Mouse (Mus musculus) forebrain, embryonic 11.5 days (tissue): ENCODE data around the gene Phactr4. TPM values are rescaled to one million over a fixed set of nuclear protein-coding genes. Genes with fewer than 3 reads are reported as not detected.
A peak's percentile ranks its signal among the peaks of the same experiment; 100 is the strongest.

Experiments used
- ATAC-seq: fragments of 200-750 bp; cut with Nextera tagmentation; replicated peaks from 2 replicates; pipeline ENCODE4 v1.8.0; 2017; ENCODE audit warnings: moderate TSS enrichment; ENCODE audit not compliant: low FRiP score
- DNase-seq: peaks from one replicate; pipeline ENCODE4 v3.0.0-alpha.2; 2017; ENCODE audit warnings: low spot score
- H3K27ac ChIP-seq: fragments of 300-500 bp; sonication (generic); 2 replicates; pipeline ENCODE4 v1.5.1; 2014; ENCODE audit warnings: low read depth, low read length
- H3K27me3 ChIP-seq: fragments of 300-500 bp; sonication (generic); 2 replicates; pipeline ENCODE4 v1.6.1; 2014; ENCODE audit warnings: mild to moderate bottlenecking, low read length, mixed read lengths; ENCODE audit not compliant: control insufficient read depth, insufficient read depth
- H3K36me3 ChIP-seq: fragments of 300-500 bp; sonication (generic); 2 replicates; pipeline ENCODE4 v1.6.1; 2014; ENCODE audit warnings: mild to moderate bottlenecking, low read length, moderate library complexity, mixed read lengths; ENCODE audit not compliant: control insufficient read depth, insufficient read depth
- H3K4me1 ChIP-seq: fragments of 300-500 bp; sonication (generic); replicated peaks from 2 replicates; pipeline ENCODE4 v1.6.1; 2014; ENCODE audit warnings: low read length, mixed read lengths; ENCODE audit not compliant: control insufficient read depth, insufficient read depth
- H3K4me2 ChIP-seq: fragments of 300-500 bp; sonication (generic); 2 replicates; pipeline ENCODE4 v1.6.1; 2014; ENCODE audit warnings: low read depth, mild to moderate bottlenecking, low read length, moderate library complexity, mixed read lengths; ENCODE audit not compliant: severe bottlenecking
- H3K4me3 ChIP-seq: fragments of 300-500 bp; sonication (generic); 2 replicates; pipeline ENCODE4 v1.5.1; 2014; ENCODE audit warnings: low read depth, low read length
- H3K9ac ChIP-seq: fragments of 300-500 bp; sonication (generic); 2 replicates; pipeline ENCODE4 v1.6.1; 2014; ENCODE audit warnings: low read length
- H3K9me3 ChIP-seq: fragments of 300-500 bp; sonication (generic); 2 replicates; pipeline ENCODE4 v1.6.1; 2016; ENCODE audit warnings: low read length, mixed read lengths; ENCODE audit not compliant: control insufficient read depth
- WGBS: fragments of 180-500 bp; shearing (Covaris S2); extraction: QIAGEN DNeasy Blood & Tissue Kit; methylation state at CpG from one replicate; pipeline ENCODE4 v1.1.7; 2014; 5-methylcytosine and 5-hydroxymethylcytosine counted together
- polyA plus RNA-seq: library from polyadenylated mRNA; unstranded; fragments of >200 nt; fragmentation: Nextera tagmentation; extraction: Ambion mirVana; gene quantifications from 2 replicates; pipeline ENCODE4 v1.2.1, GENCODE M21; 2014

Gene Phactr4
- polyA plus RNA-seq, 1 experiment from 2014 or later = 29.3 TPM

DNA sequence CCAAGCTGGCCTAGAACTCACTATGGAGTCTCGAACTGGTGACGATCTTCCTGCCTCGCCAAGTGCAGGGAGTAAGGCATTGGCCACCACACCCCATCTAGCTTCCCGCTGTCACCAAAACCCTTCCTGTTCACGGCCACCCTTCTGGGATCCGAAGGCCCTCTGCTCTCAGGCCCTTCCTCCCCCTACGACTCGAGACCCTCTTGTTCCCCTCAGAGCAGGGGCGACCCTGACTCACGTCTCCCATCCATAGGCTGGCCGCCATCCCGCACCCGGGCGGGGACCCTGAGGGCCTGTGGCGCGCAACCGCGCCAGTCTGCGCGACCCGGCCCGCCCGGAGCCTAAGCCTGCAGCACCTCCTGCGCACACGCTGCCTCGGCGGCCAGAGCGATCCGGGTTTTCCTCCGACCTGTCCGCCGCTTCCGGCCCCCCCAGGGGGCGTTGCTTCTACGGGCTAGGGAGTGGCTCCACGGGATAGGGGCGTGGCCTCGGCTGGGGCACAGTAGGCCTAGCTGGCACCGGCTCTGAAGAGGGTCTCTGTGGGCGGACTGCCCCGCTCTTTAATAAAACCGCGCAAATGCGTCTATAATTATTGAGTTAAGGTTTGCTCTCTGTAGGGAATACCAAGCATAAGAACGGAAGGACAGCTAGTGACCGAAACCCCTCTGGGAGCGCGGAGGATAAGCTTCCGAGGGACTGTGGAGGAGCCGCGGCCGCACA is 93.0 kb downstream of the Phactr4 start, which contains the start of gene Trnau1ap:
Trnau1ap (minus strand) TSS at position 424 of the 720 bp plus-strand sequence.
- Histone ChIP-seq H3K9ac (peak within 1 kb of the TSS; percentile 92), H3K27ac (peak within 1 kb of the TSS; percentile 76), H3K9me3 (no peaks in the 10 kb centered on the region), H3K4me1 (peaks cover 4% of the 10 kb centered on the region), H3K4me3 (peak within 1 kb of the TSS; percentile 70), H3K36me3 (peaks cover 8% of the 10 kb centered on the region; the same call in 1 of the 2 replicates), H3K27me3 (no peaks in the 10 kb centered on the region), H3K4me2 (peak within 1 kb of the TSS; percentile 81)
- WGBS = under 1% methylated on average over 52 of the region's 52 CpGs
- DNase-seq (peak; percentile 97), ATAC-seq (peak; percentile 98)

DNA sequence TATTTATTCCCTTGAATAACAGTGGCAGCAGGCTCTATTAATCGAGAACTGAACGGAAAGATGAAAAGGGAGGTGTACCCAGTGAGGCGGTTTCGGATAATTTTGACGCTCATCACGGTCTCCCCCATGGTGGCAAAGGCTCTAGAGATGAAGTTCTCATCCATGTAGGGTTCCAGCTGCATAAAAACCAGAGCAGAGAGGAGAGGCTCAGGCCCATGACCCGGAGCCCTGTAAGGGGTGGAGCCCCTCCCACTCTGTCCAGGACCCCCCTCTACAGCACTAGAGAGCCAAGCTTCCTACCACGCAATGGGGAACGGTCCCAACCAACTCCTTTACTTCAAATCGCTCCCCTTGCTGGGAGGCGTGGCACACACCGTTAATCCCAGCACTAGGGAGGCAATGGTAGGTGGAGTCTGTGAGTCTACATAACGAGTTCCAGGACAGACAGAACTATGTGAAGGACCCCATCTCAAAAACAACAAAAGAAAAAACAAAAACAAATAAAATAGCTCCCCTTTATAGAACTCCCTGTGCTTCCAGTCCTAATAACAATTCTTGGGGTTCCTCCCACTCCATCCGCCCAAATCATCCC is 93.8 kb downstream of the Phactr4 start:
- Histone ChIP-seq H3K4me3 (peak overlapping the region; percentile 70), H3K36me3 (peaks cover 9% of the 10 kb centered on the region; the same call in 1 of the 2 replicates), H3K27ac (no peak overlapping the region), H3K9ac (peak overlapping the region; percentile 92), H3K4me2 (peak overlapping the region; percentile 81), H3K4me1 (peaks cover 4% of the 10 kb centered on the region), H3K9me3 (no peaks in the 10 kb centered on the region), H3K27me3 (no peaks in the 10 kb centered on the region)
- no peak for DNase-seq
- WGBS = 44% methylated on average over 14 of the region's 14 CpGs
- ATAC-seq = no peak

DNA sequence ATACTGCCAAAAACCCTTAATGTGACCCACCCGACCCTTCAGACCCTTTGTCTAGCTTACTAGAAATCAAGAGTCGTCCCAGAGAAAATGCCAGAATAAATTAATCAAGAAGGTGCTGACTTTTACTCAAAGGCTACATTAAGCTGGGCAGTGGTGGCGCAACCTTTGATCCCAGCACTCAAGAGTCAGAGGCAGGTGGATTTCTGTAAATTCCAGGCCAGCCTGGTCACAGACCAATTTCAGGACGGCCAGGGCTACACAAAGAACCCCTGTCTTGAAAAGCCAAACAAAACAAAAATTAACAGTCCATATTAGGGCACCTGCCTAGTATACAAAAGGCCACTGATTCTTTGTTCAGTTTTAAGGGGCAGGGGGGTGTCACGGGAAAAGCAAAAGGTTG is 95.8 kb downstream of the Phactr4 start:
- Histone ChIP-seq H3K4me3 (no peak overlapping the region), H3K36me3 (peaks cover 6% of the 10 kb centered on the region; the same call in 1 of the 2 replicates), H3K4me2 (no peak overlapping the region), H3K9me3 (no peaks in the 10 kb centered on the region), H3K27ac (no peak overlapping the region), H3K9ac (no peak overlapping the region), H3K4me1 (peaks cover 4% of the 10 kb centered on the region), H3K27me3 (no peaks in the 10 kb centered on the region)
- WGBS = 79% methylated on average over 5 of the region's 5 CpGs
- no peak for ATAC-seq
- no peak for DNase-seq

DNA sequence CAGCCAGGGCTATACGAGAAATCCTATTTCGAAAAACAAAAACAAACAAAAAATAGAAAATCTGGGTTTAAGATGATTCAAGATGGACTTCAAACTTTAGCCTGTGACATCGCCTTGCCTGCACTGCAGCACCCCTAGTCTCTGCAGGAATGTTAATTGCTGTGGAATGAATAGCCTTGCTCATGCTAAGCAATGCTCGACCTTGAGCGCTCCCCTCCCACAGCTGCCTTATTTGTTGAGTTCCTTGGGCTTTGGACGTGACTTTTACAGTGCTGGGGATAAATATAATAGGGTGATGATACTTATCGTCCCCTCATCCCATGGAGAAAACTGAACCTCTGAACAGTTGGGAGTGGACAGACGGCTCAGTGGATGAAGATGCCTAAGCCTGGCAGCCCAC is 106.6 kb downstream of the Phactr4 start:
- Histone ChIP-seq H3K4me1 (no peaks in the 10 kb centered on the region), H3K9me3 (no peaks in the 10 kb centered on the region), H3K36me3 (peaks cover 6% of the 10 kb centered on the region; the same call in 1 of the 2 replicates), H3K4me3 (no peak overlapping the region), H3K4me2 (no peak overlapping the region), H3K27me3 (no peaks in the 10 kb centered on the region), H3K27ac (no peak overlapping the region), H3K9ac (no peak overlapping the region)
- WGBS = 86% methylated on average over 8 of the region's 8 CpGs
- ATAC-seq = no peak
- no peak for DNase-seq

DNA sequence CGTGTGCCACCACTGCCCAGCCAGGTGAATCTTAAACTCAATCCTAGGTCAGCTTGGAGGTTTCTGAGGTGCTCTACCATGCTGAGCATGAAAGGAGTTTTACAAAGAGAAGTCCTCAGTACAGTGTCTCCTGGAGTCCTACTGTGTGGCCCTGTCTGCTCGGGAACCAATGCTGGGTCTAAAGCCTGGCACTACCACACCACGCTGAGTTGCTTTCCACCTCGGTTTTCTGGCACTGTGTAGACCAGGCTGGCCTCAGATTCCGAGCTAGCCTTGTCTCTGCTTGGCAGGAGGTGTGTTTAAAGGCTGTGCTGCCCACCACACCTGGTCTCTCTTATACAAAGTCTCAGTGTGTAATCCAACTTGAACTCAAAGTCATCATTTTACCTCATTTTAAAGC is 109.7 kb downstream of the Phactr4 start:
- no peak for DNase-seq
- Histone ChIP-seq H3K9ac (no peak overlapping the region), H3K36me3 (peaks cover 11% of the 10 kb centered on the region; the same call in 1 of the 2 replicates), H3K4me1 (no peaks in the 10 kb centered on the region; the same call in 1 of the 2 replicates), H3K4me3 (no peak overlapping the region), H3K27ac (no peak overlapping the region), H3K9me3 (no peaks in the 10 kb centered on the region), H3K27me3 (no peaks in the 10 kb centered on the region), H3K4me2 (no peak overlapping the region)
- 88% methylated on average over 5 of the region's 5 CpGs for WGBS
- no peak for ATAC-seq

DNA sequence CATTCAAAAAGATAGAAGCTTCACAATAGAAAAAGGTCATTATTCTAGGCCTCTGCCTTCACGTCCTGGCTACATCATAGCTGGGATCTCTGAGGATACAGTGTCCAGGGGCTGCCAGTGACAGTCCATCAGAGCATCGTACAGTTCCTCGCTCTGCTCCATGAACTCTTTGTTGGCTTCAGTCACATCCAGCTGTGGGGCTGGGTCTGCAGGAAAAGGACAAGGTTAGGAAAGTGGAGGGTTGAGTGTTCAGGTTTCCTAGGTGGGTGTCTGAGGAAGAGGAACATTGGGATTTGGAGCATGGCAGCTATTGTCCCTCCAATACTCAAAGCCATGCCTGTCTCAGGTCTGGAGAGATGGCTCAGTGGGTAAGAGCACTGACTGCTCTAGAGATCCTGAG is 110.5 kb downstream of the Phactr4 start:
- Histone ChIP-seq H3K27me3 (no peaks in the 10 kb centered on the region), H3K4me1 (no peaks in the 10 kb centered on the region; the same call in 1 of the 2 replicates), H3K36me3 (peaks cover 11% of the 10 kb centered on the region; the same call in 1 of the 2 replicates), H3K4me3 (no peak overlapping the region), H3K9me3 (no peaks in the 10 kb centered on the region), H3K4me2 (no peak overlapping the region), H3K9ac (no peak overlapping the region), H3K27ac (no peak overlapping the region)
- DNase-seq (no peak), ATAC-seq (no peak)
- WGBS = 42% methylated on average over 3 of the region's 3 CpGs

DNA sequence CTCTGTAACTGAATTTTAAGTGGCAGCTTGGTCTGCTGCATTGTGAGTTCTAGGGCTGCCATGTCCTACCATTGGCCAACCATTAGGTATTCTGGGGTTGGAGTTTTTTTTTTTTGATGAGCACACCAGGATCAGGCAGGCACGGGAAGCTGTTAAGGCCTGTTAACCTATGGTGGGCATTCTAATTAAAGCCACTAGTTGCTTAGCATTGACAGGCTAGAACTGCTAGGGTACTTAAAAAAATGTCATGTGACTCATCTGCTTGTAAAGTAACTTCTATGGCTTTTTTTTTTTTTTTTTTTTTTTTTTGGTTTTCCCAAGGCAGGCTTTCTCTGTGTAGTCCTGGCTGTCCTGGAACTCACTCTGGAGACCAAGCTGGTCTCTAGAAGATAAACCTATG is 111.1 kb downstream of the Phactr4 start:
- 28% methylated on average over 1 of the region's 1 CpGs for WGBS
- no peaks in the 10 kb centered on the region; the same call in 1 of the 2 replicates for H3K4me1 ChIP-seq
- no peaks in the 10 kb centered on the region for H3K27me3 ChIP-seq
- H3K4me3 ChIP-seq = no peak overlapping the region
- no peak overlapping the region for H3K9ac ChIP-seq
- no peak overlapping the region for H3K27ac ChIP-seq
- H3K36me3 ChIP-seq = peaks cover 11% of the 10 kb centered on the region; the same call in 1 of the 2 replicates
- no peaks in the 10 kb centered on the region for H3K9me3 ChIP-seq
- DNase-seq (no peak), ATAC-seq (no peak)
- H3K4me2 ChIP-seq = no peak overlapping the region

DNA sequence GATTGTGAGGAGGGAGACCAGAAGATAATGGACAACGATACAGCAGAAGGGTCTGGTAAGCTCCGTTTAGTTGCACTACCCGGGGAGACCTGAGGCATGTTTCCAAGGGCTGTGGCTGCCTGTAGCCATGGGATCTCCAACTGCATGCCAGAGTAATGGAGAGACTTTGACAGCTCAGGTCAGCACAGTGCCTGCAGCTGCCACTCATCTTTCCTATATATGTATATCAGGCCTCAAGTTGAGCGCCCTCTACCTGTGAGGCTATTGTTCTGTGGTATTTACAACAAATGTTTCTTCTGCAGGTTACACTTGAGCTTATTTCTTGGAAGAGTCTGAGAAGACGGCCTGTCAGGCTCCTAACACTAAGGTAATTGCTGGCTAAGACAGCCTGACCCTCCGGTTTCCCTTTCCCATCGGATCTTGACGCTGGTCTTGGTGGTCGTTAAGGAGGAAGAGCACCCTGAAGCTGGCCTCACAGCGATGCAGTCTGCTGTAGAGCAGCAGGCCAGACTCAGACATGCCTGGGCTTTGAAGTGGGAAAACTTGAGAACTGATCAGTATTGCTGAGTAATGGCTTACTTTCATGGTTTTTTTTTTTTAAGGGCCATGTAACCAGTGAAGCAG is 112.3 kb downstream of the Phactr4 start:
- DNase-seq (no peak), ATAC-seq (0 out of 2 replicates have a peak, but pooled peaks have one; percentile 50)

More for the DNA sequence above, 112.3 kb downstream of the Phactr4 start:
- 32% methylated on average over 10 of the region's 10 CpGs for WGBS
- Histone ChIP-seq H3K27me3 (no peaks in the 10 kb centered on the region), H3K4me3 (peak overlapping the region; percentile 73), H3K9ac (peak overlapping the region; percentile 87), H3K4me1 (no peaks in the 10 kb centered on the region; the same call in 1 of the 2 replicates), H3K27ac (peak overlapping the region; percentile 74), H3K36me3 (peaks cover 11% of the 10 kb centered on the region; the same call in 1 of the 2 replicates), H3K9me3 (no peaks in the 10 kb centered on the region), H3K4me2 (peak overlapping the region; percentile 72)
